Mouse (Mus musculus) adrenal gland, postnatal 36 days (tissue): ENCODE results near the gene Ush2a. TPM values are rescaled to one million over a fixed set of nuclear protein-coding genes. Genes with fewer than 3 reads are reported as not detected.

Experiments used
- DNase-seq, 2 experiments: peaks; one replicate each; pipeline ENCODE4 v3.0.0; 2021; ENCODE audit warnings: mixed read lengths in 1 of 2
- total RNA-seq, 2 experiments: library from RNA; stranded (reverse); gene quantifications; 2 replicates each; pipeline ENCODE4 v1.2.3; 2021

Gene Ush2a
- total RNA-seq, 2 experiments from 2014 or later: 0.07 TPM; not detected in 1

DNA sequence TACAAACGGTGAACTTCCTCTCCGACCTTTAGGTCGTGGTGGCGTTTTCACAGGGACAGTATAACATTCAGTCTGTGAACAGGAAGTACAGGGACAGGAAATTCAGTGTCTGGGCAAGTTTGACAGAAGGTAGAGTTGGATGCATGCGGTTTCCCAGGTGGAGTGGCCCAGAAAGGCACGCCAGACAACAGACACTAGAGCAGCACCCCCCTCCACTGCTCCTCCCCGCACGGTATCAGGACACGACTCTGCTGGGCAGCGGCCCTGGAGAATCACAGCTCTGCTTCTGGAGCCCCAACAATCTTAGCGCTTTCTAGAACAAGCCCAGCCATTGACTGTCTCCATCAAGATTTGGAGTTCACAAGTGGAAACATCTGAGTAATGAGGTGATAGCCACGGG, 406.7 kb downstream of the Ush2a start:
- no peak for DNase-seq

DNA sequence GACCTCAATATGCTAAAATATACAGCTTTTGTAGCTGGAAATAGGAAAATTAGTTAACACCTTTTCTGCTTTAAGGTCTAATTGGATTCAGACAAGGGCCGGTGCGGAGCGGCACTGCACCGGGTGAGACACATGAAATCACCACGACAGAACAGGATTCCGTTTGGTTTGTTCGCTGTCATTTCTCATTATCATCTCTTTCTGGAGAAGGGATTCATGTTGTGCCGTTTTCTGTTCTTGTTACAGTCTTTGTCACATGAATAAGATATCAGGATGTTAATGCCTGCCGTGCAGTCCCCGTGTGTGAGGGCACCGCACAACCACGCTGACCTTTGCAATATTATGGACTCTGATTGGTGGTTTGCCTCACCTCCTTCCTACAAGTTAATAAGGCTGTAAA, 411.0 kb downstream of the Ush2a start:
- no peak for DNase-seq

DNA sequence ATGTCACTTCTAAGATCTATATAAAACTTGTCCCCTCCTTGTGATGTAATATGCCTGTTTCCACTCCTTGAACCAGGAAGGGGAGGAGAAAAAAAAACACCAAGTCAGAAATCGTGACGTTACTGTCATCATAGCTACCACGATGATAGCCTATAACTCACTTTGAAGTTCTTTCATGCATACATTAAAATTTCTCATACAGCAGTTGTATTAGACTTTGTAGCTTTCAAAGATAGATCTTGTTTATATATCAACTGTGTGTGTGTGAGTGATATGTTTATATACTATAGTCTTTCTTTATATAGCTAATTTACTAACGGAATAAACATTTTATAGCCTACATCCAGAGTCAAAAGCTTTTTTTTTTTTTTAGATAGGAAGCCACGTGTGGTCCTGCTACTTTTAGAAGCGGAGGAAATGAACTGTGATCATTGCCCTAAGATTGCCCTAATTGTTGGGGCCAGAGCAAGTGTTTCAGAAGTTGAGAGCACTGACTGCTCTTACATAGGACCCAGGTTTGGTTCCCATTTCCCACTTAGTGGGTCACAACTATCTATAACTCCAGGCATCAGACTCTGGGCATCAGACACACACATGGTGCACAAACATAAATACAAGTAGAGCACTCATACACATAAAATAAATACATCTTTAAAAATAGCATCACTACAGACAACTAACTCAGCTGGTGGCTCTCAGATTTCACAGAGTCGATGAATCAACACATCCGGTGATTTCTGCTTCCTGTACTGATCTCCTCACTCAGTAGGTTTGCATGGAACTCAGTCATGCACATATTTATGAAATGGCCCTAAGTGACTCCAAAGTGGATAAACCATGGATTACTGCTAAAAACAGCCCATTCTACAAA, 413.1 kb downstream of the Ush2a start:
- no peak for DNase-seq

DNA sequence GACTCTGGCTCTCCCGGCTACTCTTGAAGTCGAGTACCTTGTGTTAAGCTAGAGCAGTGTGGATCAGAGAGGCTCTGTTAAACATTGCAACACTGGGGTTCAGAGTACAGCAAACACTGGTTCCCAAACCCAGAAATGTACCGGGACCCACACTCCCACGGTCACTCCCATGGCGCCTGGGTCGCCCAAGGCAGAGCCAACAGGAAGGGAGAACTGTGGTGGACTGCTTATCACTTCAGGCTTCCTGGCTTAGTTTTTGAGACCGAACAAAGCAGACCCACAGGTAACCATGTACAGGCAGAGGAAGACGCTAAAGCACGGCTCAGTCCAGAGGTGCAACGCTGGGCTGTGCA, 413.7 kb downstream of the Ush2a start:
- no peak for DNase-seq

DNA sequence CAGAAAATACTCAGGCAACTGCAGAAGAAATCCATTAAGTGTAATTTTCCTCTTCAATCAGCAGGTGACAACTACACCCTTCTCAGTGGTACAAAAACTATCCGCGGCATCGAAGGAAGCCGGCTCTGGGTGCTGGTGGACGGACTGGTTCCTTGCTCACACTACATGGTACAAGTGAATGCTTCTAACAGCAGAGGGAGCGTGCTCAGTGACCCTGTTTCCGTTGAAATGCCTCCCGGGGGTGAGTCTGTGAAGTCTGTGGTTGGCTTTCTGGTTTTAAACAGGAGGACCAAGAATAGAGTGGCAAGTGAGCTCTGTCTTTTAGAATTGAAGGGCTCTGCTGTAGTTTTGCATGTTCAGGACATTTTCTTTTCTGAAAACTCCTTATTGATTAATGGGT, 416.4 kb downstream of the Ush2a start:
- no peak for DNase-seq

DNA sequence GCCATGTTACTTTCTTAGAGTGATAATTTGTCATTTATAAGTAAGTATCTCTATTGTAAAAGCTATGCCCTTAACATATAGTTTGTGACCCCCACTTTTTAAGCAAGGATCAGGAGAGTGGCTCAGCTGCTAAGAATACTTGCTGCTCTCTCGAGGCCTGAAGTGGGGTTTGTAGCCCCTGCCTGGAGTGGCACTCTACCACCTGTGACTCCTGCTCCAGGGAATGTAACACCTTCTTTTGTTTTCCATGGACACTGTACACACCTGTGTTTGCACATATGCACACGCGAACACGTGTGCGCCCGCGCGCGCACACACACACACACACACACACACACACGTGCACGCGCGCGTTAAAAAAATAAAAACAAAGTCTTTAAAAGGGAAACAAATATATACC, 424.5 kb downstream of the Ush2a start:
- no peak for DNase-seq

DNA sequence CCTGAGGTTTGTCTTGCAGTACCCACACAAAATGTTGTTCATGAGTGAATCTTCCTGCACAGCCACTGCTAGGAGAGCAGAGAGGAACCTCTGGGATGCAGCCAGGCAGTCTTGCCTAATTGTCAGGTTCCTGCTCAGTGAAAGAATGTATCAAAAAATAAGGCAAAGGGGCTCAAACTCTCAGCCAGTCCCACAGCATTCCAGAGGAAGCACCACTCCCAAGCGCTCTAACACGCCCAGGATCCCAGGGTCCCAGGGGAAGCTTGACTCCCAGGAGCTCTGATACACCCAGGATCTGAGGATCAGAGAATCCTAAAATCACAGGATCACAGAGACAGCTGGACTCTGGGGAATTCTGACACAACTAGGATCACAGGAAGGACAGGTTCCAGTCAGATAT, 434.5 kb downstream of the Ush2a start:
- no peak for DNase-seq

DNA sequence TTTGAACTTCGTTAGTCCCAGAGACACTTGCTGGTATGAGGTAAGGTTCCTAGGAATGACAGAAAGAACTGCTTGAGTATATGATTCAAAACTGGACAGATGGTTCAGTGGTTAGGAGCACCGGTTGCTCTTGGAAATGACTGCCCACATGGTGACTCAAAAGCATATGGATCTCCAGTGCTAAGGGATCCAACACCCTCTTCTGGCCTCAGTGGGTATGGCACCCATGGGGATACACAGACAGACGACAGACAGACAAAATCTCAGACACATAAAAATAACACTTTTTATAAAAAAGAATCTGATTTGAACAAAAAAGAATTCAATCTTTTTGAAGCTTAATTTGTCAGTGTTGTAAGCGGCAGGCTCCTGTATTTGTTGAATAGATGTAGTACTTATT, 446.4 kb downstream of the Ush2a start:
- DNase-seq: no peak

DNA sequence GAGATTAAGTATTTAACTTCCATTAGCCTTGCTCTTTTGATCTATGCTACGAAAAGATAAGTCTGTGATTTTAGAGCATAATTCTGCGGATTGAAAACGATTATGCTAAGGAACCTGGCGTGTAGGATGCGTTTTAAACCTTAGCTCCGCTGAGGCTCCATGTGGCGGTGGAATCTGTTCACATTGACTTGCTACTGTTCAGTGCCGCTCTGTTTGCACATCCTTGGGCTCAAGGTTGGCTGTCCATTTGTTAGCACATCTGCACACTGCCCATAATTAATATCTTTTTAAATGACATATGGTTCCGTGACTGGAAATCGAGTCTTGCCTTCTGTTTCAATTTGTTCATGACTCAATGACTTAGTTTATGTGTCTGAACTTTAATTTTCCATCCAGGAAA, 446.9 kb downstream of the Ush2a start:
- peak in 1 of 2 experiments; percentile 4 for DNase-seq

DNA sequence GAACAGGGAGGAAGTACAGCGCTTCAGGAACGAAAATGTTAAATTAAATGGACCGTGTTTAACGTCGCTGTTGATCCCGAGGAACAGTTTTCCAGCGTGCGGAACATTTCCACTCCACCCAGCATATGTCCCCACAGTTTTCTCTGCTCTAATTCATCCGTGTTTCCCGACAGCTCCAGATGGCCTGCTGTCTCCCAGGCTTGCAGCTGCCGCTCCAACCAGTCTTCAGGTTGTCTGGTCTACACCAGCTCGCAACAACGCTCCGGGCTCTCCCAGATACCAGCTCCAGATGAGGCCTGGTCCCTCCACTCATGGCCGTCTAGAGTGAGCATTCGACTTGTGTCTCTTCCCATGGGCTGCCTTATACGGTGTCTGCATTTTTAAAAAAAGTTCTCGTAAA, 452.3 kb downstream of the Ush2a start:
- no peak for DNase-seq

DNA sequence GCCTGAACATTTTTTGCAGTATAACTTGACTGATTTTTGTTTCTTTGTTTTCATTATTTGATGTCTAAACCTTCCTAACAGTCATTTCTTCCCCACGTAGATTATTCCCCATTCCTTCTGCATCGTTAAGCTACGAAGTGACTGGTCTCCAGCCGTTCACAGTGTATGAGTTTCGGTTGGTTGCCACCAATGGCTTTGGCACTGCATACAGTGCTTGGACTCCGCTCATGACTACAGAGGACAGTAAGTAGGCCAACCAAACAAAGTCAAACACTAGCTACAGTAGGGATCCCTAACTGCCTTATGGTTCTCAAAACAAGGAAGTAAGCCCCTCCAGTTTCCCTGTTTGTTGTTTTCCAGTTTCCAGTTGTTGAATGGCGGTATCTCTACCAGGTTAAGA, 453.1 kb downstream of the Ush2a start:
- no peak for DNase-seq

DNA sequence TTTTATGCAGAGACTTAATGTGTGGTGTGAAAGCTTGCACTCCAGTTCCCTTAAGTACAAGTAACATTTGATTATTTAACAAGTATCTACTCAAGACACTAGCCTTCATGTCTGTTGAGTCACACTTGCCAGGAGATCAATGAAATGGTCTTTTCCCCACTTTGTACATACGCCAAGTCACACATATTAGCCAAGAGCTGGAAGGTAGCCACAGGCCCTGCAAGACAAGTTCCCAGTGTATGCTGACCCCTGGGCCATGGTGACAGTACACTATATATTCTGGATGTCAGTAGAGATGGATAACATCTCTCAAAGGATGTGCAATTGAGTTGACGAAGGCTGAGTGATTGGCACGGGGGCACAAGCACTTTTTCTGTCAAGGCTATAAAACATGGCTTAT, 455.1 kb downstream of the Ush2a start:
- peak in 1 of 2 experiments; percentile 9 for DNase-seq

DNA sequence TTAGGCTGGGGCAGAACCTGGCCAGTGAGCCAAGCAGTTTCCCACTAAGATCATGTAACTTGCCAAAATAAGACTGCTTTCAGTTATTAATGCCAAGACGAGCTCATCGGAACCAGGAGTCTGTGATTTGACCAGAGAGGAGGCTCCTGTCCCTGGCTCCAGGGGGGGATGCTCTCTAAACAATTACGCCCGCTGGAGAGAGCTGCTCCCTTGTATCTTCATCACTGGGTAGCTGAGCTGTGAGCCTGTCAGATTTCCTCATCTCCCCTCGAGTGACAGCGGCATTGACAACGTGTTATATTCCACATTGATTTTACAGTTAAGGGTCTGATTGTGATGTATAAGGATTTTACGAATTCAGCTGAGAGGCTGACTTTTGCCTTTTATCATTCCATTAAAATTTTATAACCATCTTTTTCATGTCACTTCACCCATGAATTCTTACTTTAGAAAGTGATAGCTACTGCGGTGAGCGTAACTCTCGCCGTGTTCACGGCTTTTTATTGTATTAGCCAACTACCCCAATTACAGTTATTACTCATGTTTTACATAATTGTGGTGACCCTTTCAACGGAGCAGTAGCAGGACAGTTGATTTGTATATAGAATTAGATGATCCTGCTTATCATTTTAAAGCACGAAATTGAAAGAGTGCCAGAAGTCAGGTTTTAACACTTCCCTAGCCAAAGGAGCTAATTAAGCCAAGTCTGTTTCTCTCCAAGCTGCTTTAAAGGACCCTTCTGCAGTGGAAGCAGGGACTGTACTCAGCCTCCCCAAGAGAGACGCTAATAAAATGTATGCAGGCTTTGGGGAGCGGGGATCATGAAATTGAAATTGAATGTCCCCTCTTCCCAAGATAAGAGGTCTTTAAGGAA, 463.5 kb downstream of the Ush2a start:
- no peak for DNase-seq

DNA sequence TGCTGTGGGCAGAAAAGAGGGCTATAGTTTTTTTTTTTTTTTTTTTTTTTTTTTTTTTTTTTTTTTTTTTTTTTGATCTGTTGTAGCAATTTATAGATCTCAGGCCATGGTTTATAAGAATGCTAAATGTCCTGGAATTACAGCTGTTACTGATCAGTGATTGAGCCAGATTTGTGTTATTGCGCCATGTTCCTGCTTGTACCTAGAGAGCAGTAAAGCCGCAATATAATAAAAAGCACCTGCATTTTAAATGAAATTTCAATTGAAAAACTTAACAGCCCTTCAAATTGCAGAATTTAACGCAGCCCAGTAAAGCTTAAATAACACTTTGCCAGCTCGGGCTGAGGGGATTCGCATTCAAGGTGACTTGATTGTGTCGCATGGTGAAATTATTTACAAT, 465.1 kb downstream of the Ush2a start:
- DNase-seq: no peak

DNA sequence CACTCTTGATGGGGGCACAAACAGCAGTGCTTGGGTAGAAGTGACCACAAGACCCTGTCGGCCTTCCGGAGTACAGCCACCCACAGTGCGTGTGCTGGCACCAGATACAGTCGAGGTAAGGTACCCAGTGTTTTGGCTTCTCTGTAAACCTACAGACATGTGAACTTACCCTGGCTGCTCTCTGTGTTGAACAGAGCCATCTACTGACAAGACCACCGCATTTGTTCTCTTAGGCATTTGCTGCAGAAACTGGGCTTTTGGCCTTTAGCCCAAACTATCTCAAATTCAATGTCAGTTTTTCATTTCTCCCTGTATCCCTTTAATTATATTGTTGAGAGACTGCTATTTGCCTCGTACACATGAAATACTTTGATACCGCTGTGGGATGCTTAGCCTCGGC, 466.8 kb downstream of the Ush2a start:
- DNase-seq: no peak

DNA sequence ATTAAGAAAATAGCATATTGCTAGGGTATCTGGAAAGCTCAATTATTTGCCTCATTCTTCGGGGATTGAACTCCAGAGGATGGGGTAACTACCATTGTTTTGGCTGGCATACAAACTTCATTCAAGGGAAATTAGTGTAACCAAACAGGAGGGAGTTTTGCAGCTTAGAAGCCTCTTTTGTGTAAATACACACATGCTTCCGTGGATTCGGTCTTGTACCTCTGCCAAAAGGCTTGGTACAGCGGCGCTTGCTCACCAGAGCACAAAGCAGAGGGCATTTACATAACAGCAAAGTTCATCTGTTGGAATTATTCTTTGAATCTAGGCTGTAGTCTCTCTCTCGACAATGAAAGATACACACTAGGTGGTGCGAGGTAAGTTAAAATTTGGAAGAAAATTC, 467.4 kb downstream of the Ush2a start:
- DNase-seq: no peak

DNA sequence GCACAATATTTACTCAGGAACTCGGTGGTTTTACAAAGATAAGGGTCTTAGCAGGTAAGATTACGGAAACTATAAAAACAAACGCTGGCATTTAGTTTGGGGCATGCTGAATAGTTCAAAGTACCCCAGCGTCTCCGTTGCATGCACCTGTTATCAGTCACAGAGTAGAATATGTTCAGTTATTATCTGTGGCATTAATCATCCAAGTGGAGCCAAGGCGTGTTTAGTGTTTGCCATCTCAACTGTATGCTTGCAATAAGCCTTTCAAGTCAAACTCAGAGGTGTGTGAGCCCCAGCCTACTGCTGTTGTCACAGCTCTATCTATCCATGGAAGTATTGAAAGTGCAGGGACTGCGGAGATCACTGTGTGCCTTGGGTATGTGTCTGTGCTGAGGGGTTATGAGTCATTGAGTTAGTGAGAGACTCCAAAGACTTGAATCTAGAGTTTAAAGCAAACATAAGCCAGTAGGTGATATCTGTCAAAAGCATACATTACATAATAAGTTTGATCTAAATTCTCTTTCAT, 473.0 kb downstream of the Ush2a start:
- no peak for DNase-seq

DNA sequence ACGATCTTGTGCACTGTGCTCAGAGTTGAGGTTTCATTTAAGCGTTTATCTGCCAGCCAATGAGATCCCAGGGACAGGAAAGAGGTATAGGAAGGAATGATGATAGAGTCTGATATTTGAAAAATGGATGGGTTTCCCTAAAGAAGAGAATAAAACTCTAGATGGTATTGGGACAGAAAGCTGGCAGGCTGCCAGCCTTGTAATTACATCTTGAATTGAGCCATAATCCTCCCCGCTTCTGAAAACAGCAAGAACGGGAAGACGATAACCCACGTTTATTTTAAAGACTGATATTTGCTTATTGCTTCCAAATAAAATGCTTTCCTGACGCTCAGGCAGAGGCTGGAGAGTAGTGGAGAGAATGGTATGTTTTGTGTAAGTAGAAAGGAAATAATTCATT, 481.1 kb downstream of the Ush2a start:
- no peak for DNase-seq

DNA sequence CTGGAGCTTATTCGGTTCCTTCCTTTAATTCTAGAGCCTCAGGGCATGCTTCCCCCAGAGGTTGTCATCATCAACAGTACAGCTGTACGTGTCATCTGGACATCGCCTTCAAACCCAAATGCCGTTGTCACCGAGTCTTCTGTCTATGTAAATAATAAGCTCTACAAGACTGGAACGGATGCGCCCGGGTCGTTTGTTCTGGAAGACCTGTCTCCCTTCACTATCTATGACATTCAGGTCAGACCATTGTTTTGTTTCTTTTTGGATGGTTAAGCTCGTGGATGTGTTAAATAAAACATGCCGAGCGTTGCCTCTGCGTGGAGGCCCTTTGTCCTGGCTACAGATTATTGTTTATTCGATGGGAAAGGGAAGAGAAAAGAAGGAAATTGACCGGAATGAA, 493.2 kb downstream of the Ush2a start:
- DNase-seq: no peak

DNA sequence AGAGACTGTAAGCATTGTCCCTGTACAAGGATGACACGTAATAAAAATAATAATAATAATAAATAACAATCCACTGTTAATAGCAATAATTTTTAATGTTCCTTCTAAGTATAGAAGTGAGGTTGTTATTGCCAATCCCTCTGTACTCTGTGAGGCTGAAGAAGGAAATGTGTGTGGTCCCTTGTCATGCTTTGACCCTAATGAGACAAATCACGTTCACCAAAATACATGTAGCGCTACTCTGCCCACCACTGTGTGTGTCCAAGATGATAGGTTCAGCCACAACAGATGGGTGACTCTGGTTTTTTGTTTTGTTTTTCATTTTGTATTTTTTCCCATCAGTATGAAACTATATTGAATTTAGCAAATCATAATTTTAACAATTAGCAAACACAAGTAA, 498.7 kb downstream of the Ush2a start:
- no peak for DNase-seq

DNA sequence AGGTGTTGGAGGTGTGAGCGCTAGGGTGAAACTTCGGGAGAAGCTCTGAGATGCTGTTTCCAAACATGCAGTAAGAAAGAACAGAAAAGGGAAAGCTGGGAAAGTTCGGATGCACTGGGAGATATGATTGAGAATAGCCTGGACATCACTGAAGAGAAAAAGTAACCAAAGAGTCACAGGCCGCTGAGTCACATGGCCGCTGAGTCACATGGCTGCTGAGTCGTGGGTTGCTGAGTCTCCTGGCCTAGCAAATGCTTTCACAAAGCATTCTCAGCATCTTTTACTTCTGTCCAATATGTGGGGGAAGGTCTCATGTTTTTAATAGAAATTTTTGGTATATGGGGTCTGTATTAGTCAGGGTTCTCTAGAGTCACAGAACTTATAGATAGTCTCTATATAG, 500.6 kb downstream of the Ush2a start:
- DNase-seq: peak in 1 of 2 experiments; percentile 2

DNA sequence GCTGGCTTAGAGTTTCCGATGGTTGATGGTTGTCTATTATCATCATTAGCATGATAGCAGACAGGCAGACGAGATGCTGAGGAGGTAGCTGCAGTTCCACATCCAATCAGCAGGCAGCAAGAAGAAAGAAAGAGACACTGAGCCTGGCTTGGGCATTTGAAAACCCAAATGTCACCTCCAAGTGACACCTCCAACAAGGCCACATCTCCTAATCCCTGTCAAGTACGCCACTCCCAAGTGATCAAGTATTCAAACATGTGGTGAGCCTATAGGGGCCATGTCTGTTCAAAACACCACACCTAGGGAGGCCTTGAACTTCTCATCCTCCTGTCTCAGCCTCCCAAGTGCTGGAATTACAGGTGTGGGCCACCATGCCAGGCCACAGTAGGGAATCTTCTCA, 501.9 kb downstream of the Ush2a start:
- no peak for DNase-seq

DNA sequence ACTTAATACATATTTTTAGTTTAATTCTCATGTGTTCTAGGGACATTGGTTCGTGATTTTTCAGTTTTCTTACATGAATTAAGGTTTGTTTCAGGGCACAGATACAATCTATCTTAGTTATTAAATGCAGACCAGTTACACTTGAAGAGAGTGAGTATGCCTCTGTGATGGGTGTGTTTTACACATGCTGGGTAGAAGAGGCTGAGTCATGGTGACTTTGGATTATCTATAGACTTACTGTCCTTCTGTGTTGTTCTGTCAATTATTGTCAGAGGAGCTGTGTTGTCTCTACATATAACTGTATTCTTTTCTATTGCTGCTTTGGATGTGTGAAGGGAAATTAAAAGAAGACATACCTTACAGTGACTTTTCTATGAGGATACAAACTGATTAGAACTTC, 509.0 kb downstream of the Ush2a start:
- no peak for DNase-seq
